Mouse (Mus musculus) hindbrain, postnatal 0 days (tissue): ENCODE measurements around the gene Tmem236. TPM values are rescaled to one million over a fixed set of nuclear protein-coding genes. Genes with fewer than 3 reads are reported as not detected.

ENCODE experiments used
- ATAC-seq: fragments of 200-750 bp; cut with Nextera tagmentation; 2 replicates; pipeline ENCODE4 v1.8.0; 2017; ENCODE audit warnings: mild to moderate bottlenecking, moderate TSS enrichment, moderate library complexity
- DNase-seq: peaks from one replicate; pipeline ENCODE4 v3.0.0-alpha.2; 2015; ENCODE audit warnings: low spot score
- H3K27ac ChIP-seq: fragments of 300-500 bp; sonication (generic); 2 replicates; pipeline ENCODE4 v1.5.1; 2014; ENCODE audit warnings: mild to moderate bottlenecking
- H3K27me3 ChIP-seq: fragments of 300-500 bp; sonication (generic); 2 replicates; pipeline ENCODE4 v1.6.1; 2014; ENCODE audit warnings: low read length, mixed read lengths; ENCODE audit not compliant: insufficient read depth
- H3K36me3 ChIP-seq: fragments of 300-500 bp; sonication (generic); 2 replicates; pipeline ENCODE4 v1.6.1; 2014; ENCODE audit warnings: low read length, mixed read lengths; ENCODE audit not compliant: insufficient read depth
- H3K4me1 ChIP-seq: fragments of 300-500 bp; sonication (generic); 2 replicates; pipeline ENCODE4 v1.6.1; 2014; ENCODE audit warnings: antibody characterized with exemption, low read length, mixed read lengths; ENCODE audit not compliant: insufficient read depth
- H3K4me2 ChIP-seq: fragments of 300-500 bp; sonication (generic); 2 replicates; pipeline ENCODE4 v1.6.1; 2014; ENCODE audit warnings: low read depth, mild to moderate bottlenecking, low read length, moderate library complexity, mixed read lengths
- H3K4me3 ChIP-seq: fragments of 300-500 bp; sonication (generic); 2 replicates; pipeline ENCODE4 v1.5.1; 2014; ENCODE audit warnings: low read length
- H3K9ac ChIP-seq: fragments of 300-500 bp; sonication (generic); replicated peaks from 2 replicates; pipeline ENCODE4 v1.6.1; 2014; ENCODE audit warnings: mild to moderate bottlenecking, low read length, moderate library complexity, mixed read lengths
- H3K9me3 ChIP-seq: fragments of 300-500 bp; sonication (generic); 2 replicates; pipeline ENCODE4 v1.6.1; 2016; ENCODE audit warnings: low read length, mixed read lengths
- CTCF ChIP-seq: IDR thresholded peaks from 2 replicates; pipeline ENCODE4 v1.5.1; 2016; ENCODE audit warnings: antibody characterized with exemption, control low read depth, low read depth
- WGBS: fragments of 180-500 bp; shearing (Covaris S2); extraction: QIAGEN DNeasy Blood & Tissue Kit; methylation state at CpG from one replicate; pipeline ENCODE4 v1.1.7; 2014; 5-methylcytosine and 5-hydroxymethylcytosine counted together
- polyA plus RNA-seq: library from polyadenylated mRNA; unstranded; fragments of >200 nt; fragmentation: Nextera tagmentation; extraction: Ambion mirVana; gene quantifications from 2 replicates; pipeline ENCODE4 v1.2.1, GENCODE M21; 2015
- total RNA-seq: library from RNA; depleted of rRNA; stranded (reverse); fragments of >200 nt; gene quantifications from 2 replicates; pipeline ENCODE4 v1.2.3, GENCODE M21; 2014

Gene Tmem236
- total and polyA plus RNA-seq, 2 experiments from 2014 or later = 0.10 to 0.25 TPM

DNA sequence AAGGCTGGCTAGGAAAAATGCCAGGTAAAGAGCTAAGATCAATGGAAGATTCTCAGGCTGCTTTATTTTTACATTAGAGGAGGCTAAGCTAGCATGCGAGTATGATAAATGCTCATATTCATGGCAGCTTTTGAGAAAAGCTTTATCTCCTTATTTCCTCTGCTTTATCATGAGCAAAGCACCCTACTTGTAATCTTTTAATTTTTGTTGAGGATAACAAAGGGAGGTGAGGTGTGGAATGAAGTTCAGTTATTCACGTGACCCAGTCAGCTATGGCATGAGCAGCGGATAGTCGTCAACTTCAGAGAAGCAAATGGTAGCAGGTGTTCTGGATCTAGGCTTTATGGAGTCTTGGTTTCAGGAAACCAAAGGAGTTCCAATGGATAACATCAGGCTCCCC is 62.6 kb downstream of the Tmem236 start:
- Histone ChIP-seq H3K4me2 (no peak overlapping the region), H3K4me1 (no peaks in the 10 kb centered on the region), H3K9ac (no peak overlapping the region), H3K36me3 (no peaks in the 10 kb centered on the region), H3K4me3 (no peak overlapping the region), H3K27ac (no peak overlapping the region), H3K27me3 (no peaks in the 10 kb centered on the region), H3K9me3 (no peaks in the 10 kb centered on the region)
- DNase-seq = no peak
- WGBS = 88% methylated on average over 4 of the region's 4 CpGs
- TF ChIP-seq CTCF = no peak
- ATAC-seq = no peak

DNA sequence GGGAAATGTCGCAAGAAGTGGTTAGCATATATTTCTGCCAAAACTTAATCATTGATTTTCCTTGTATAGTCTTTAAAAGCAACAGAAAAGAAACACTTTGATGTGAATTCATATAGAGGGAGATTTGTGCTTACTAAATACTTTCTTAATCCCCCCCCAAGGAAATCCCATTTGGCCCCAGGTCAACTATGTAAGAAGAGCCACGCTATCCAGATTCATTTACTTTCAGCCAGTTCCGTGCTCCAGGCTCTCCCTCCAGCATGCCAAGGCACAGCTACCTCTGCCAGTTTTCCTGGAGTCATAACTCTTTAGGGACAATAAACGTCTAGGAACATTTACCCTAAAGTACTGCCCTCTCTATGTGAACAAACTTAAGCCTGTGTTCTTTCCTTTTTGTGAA is 63.4 kb downstream of the Tmem236 start:
- H3K4me2 ChIP-seq = no peak overlapping the region
- WGBS = 38% methylated on average over 4 of the region's 4 CpGs
- H3K27ac ChIP-seq = no peak overlapping the region
- H3K9me3 ChIP-seq = no peaks in the 10 kb centered on the region
- H3K4me3 ChIP-seq = no peak overlapping the region
- TF ChIP-seq CTCF = no peak
- H3K4me1 ChIP-seq = no peaks in the 10 kb centered on the region
- ATAC-seq (no peak), DNase-seq (no peak)
- no peak overlapping the region for H3K9ac ChIP-seq
- H3K27me3 ChIP-seq = no peaks in the 10 kb centered on the region
- no peaks in the 10 kb centered on the region for H3K36me3 ChIP-seq

DNA sequence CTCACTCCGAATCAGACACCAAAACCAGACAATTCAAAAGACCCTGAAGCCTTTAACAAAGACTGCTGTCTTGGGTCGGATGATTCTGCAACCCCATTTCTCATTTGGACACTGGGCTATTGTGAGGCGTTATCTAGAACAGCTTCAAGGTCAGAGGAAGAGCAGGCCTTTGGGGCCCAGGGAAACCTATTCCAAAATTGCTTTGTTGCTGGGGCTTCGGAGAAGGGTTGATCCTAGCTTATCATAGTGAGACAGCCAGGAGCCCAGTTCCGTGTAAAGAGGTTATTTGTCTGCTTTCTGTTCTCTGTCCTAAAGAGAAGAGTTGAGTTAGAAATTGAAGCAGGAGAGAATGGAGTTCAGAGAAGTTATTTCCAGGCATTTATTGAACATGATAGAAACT is 64.8 kb downstream of the Tmem236 start:
- Histone ChIP-seq H3K36me3 (no peaks in the 10 kb centered on the region), H3K27ac (no peak overlapping the region), H3K9ac (no peak overlapping the region), H3K9me3 (no peaks in the 10 kb centered on the region), H3K4me2 (no peak overlapping the region), H3K27me3 (no peaks in the 10 kb centered on the region), H3K4me3 (no peak overlapping the region), H3K4me1 (no peaks in the 10 kb centered on the region)
- no peak for ATAC-seq
- 53% methylated on average over 5 of the region's 5 CpGs for WGBS
- TF ChIP-seq CTCF = no peak
- no peak for DNase-seq

GRCm38 (mm10) chr2:14244157-14244556 is 69.8 kb downstream of the Tmem236 start:
- 88% methylated on average over 5 of the region's 5 CpGs for WGBS
- TF ChIP-seq CTCF = no peak
- Histone ChIP-seq H3K9ac (no peak overlapping the region), H3K36me3 (no peaks in the 10 kb centered on the region), H3K27me3 (no peaks in the 10 kb centered on the region), H3K27ac (no peak overlapping the region), H3K4me3 (no peak overlapping the region), H3K4me1 (no peaks in the 10 kb centered on the region), H3K9me3 (no peaks in the 10 kb centered on the region), H3K4me2 (no peak overlapping the region)
- no peak for DNase-seq
- ATAC-seq = no peak

GRCm38 (mm10) chr2:14244668-14245067 is 70.3 kb downstream of the Tmem236 start:
- no peak overlapping the region for H3K4me2 ChIP-seq
- H3K9ac ChIP-seq = no peak overlapping the region
- no peak overlapping the region for H3K4me3 ChIP-seq
- no peak for DNase-seq
- H3K9me3 ChIP-seq = no peaks in the 10 kb centered on the region
- H3K27ac ChIP-seq = no peak overlapping the region
- H3K36me3 ChIP-seq = no peaks in the 10 kb centered on the region
- no peaks in the 10 kb centered on the region for H3K27me3 ChIP-seq
- no peak for TF ChIP-seq CTCF
- no peaks in the 10 kb centered on the region for H3K4me1 ChIP-seq
- whole genome bisulfite sequencing = 85% methylated on average over 2 of the region's 2 CpGs
- no peak for ATAC-seq

DNA sequence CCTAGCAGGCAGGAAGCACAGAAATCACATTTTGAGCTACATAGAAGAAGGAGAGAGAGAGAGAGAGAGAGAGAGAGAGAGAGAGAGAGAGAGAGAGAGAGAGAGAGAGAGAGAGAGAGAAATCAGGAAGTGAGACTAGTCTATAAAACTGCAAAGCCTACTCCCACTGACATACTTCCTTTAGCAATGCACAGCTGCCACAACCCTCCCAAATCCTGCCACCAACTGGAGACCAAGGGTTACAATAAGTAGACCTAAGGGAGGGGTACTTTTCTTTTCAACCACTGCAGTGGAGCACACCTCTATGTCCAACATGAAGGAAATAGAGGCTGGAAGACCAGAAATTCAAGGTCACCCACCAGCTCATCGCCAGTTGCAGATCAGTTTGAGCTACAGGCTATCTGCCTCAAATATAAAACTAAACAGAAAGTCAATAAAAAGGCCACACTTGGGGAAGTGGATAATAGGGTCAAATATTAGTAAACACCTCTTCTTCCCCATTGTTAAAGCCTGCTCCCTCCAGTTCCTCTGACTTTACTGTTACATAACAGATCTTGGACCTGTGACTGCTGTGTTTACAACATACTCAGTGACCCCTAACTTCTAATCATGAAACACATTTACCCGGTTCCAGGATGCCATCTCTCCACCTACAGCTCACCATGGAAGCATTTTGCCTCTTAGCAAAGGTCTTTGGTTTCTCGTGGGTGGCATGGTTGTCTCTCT is 75.7 kb downstream of the Tmem236 start:
- Histone ChIP-seq H3K36me3 (no peaks in the 10 kb centered on the region), H3K9ac (no peak overlapping the region), H3K4me1 (no peaks in the 10 kb centered on the region), H3K4me2 (no peak overlapping the region), H3K4me3 (no peak overlapping the region), H3K9me3 (no peaks in the 10 kb centered on the region), H3K27me3 (no peaks in the 10 kb centered on the region), H3K27ac (no peak overlapping the region)
- WGBS = 82% methylated on average over 3 of the region's 3 CpGs
- no peak for TF ChIP-seq CTCF
- ATAC-seq = no peak
- DNase-seq = no peak

DNA sequence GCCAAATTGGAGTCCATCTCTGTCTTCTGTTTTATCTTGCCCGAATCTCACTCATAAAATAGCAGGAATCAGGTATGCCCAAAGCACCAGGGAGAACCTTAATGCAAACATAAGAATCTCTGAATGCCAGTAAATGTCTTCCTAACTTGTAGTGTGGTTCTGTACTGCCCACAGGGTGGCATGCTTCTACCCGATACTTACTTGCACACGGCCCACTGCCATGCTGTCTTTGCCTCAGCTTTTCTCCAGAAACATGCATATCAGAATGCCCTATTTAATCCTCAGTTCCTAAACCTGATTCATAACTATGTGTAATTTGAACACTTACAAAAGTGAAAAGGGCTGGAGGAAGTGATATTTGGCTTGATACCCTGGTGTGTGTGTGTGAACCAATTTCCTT is 77.6 kb downstream of the Tmem236 start:
- no peak for ATAC-seq
- Histone ChIP-seq H3K9ac (no peak overlapping the region), H3K36me3 (no peaks in the 10 kb centered on the region), H3K4me1 (no peaks in the 10 kb centered on the region), H3K27me3 (no peaks in the 10 kb centered on the region), H3K27ac (no peak overlapping the region), H3K4me3 (no peak overlapping the region), H3K9me3 (no peaks in the 10 kb centered on the region), H3K4me2 (no peak overlapping the region)
- 76% methylated on average over 3 of the region's 3 CpGs for WGBS
- DNase-seq = peak; percentile 9
- TF ChIP-seq CTCF = peak; percentile 26
